Mouse (Mus musculus) spleen, postnatal 14 days (tissue): ENCODE results near the gene Mapk1ip1.

ENCODE experiments used
- DNase-seq, 2 experiments: peaks; one replicate each; pipeline ENCODE4 v3.0.0; 2021 to 2022; ENCODE audit warnings: low spot score in 2 of 2

The Mapk1ip1 gene

DNA sequence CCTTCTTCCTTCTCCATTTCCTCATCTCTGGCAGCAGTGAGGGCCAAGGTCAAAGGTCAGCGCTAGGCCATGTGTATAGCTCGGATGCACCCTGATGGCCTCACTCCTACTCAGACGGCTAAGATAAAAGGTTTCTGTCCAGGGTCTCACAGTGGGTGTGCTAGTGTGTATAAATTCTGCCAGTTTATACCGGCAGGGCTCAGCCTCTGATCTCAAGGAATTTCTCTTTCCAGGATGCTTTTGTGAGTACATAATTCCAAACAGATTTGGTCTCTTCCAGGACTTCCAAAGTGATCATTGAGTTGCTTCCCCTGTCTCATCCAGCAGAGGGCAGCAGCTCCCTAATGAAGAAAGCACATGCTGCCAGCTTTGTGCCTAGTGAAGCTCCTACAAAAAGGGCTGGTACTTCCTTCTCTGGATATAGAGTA is 5.5 kb downstream of the Mapk1ip1 start:
- DNase-seq: peak in 1 of 2 experiments; percentile 57

DNA sequence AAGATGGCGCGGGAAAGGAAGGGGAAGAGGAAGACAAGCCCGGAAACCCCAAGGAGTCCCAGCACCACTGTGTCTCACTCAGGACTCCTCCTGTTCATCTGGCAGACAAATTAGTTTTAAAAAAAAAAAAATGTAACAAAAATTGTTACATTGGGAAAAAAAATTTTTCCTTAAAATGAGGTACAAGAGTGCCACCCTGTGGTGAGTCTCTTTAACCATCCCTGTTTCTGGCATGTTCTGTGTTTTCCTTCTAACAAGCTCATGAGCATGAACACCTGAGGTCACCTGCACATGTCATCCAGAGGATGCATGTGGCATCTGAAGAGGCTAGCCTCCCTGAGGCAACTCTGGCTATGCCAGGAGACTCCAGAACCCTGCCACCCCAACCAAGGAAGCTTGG is 11.0 kb downstream of the Mapk1ip1 start:
- no peak for DNase-seq

DNA sequence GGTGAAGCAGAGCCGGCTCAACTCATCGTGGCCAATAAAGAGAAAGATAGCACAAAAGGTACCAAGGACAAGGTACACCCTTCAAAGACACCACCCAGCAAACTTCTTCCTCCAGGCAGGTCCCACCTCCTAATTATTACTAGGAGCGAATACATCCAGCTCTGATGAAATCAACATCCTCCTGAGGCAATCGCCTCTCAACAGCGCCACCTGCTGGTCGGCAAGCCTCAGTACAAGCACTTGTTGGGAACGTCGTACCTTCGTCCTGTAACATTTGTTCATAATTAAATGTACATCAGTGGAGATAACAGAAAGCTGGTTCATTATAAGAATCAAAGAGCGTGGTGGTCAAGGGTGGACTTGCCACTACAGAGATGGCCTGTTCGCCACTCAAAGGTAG is 18.3 kb downstream of the Mapk1ip1 start:
- DNase-seq: peak in 1 of 2 experiments; percentile 54

DNA sequence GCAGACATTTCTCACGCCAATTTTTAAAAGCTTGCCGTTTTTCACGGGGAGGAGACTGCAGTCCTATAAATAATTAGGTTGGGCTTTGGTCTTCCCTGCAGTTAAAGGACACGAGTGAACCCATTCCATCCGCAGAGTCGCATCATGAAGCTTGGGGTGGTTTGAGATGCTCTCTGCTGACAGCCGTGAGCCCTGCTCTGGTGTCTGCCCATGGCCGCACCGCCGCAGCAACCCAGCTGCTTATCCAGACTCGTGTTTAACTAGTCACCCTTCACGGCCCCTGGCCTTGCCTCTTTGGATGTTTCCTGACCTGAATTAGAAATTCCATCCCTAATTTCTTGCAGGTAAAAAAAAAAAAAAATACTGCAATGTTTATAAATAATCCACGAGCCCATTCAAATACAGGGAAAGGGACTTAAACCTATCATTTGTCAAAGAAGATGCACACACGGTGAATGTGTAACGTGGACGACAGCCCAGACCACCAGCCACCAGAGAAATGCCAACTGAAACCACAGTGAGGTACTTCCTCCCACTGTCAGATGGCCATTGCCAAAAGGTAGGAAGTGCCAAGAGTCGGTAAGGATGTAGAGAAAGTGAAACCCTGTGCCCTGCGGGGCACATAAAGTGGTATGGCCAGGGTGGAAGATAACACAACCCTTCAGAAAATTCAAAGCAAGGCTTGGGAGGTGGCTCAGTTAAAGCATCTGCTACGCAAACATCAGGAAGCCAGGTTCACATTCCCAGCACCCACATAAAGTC is 20.9 kb downstream of the Mapk1ip1 start:
- DNase-seq: no peak

- DNase-seq: no peak
Measured at GRCm38 (mm10) chr7:138824423-138824822, 21.6 kb downstream of the Mapk1ip1 start.

- DNase-seq: no peak
Measured at GRCm38 (mm10) chr7:138818314-138818713, 27.8 kb downstream of the Mapk1ip1 start.

DNA sequence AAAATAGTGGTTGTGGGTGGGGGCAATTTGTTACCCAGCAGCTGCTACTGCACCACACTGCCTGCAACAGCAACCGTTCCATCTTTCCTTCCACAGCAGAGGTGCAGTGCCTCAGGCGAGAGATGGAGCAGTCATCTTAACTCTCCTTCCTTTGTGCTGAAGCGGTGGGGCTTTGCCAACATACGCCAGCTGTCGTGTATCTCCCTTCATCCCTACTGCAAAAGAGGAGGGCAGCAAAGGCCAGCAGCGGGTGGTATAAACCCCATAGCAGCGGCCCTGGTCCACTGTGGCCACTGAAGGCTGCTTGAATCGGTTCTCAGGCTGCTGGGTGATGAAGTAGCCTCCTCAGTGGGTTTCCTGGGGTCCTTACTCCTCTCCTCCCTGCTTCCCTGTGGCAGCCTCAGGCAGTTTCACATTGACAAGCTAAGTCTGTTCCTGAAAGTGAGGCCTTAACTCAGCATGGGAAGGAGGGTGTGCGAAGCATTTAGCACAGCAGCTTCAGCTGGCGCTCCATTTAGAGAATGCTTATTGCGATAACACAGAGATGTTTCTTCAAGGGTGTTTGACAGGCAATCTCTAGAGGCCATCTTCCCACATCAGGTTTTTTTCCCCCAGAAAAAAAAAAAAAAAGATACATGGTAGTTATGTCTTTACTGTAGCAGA is 32.7 kb downstream of the Mapk1ip1 start:
- no peak for DNase-seq

DNA sequence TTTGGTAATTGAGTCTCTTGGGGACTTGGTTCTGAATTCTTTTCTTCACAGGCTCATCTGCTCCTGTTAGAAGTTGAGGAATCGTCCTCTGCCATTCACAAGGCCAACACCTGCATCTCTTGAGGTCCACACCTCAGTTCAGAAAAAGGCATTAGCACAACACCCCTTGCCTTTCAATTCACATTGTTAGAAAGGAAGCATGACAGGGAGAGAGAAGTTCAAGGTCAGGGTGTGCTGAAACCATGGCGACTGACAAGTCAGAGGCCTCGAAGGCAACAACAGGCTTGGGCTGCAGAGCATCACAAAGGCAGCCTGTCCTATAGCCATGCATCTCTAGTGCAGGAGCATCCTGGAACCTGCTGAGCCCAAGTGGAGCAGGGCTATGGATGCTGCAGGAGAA is 38.9 kb downstream of the Mapk1ip1 start:
- DNase-seq: no peak

DNA sequence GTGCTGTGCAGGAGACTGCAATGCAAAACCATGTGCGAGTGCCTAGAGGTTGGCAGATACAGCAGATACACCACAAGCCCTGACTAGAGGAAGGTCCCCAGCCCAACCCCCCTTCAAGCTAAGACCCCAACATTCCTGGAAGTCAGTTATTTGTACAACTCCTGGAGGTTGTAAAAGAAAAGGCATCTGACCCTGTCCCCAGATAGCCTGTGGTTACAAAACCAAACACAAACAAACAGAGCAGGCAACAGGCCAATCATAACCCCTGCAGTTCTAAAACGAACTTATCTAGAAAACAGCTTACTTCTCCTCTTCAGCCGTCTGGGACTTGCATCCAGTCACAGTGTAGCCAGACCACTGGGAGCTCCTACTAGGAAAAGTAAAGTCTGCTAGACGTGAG is 42.7 kb downstream of the Mapk1ip1 start:
- DNase-seq: no peak

GRCm38 (mm10) chr7:138788109-138788508 is 58.0 kb downstream of the Mapk1ip1 start:
- DNase-seq: no peak
